Mouse (Mus musculus) liver, embryonic 15.5 days (tissue): ENCODE data around the gene Itprip. TPM values are rescaled to one million over a fixed set of nuclear protein-coding genes. Genes with fewer than 3 reads are reported as not detected.

ENCODE experiments used
- ATAC-seq: fragments of 200-750 bp; cut with Nextera tagmentation; 2 replicates; pipeline ENCODE4 v1.8.0; 2017; ENCODE audit warnings: moderate number of reproducible peaks, mild to moderate bottlenecking, moderate library complexity; ENCODE audit not compliant: insufficient read depth
- H3K27ac ChIP-seq: fragments of 300-500 bp; sonication (generic); replicated peaks from 2 replicates; pipeline ENCODE4 v1.5.1; 2015; ENCODE audit warnings: mild to moderate bottlenecking, inconsistent platforms
- H3K27me3 ChIP-seq: fragments of 300-500 bp; sonication (generic); 2 replicates; pipeline ENCODE4 v1.6.1; 2015; ENCODE audit warnings: mild to moderate bottlenecking, inconsistent platforms
- H3K36me3 ChIP-seq: fragments of 300-500 bp; sonication (generic); replicated peaks from 2 replicates; pipeline ENCODE4 v1.6.1; 2015; ENCODE audit warnings: moderate library complexity, mild to moderate bottlenecking, inconsistent platforms
- H3K4me1 ChIP-seq: fragments of 300-500 bp; sonication (generic); replicated peaks from 2 replicates; pipeline ENCODE4 v1.6.1; 2015; ENCODE audit warnings: inconsistent platforms
- H3K4me2 ChIP-seq: fragments of 300-500 bp; sonication (generic); 2 replicates; pipeline ENCODE4 v1.6.1; 2015; ENCODE audit warnings: moderate library complexity, mild to moderate bottlenecking, inconsistent platforms
- H3K4me3 ChIP-seq: fragments of 300-500 bp; sonication (generic); replicated peaks from 2 replicates; pipeline ENCODE4 v1.5.1; 2015; ENCODE audit warnings: mild to moderate bottlenecking, inconsistent platforms
- H3K9ac ChIP-seq: fragments of 300-500 bp; sonication (generic); 2 replicates; pipeline ENCODE4 v1.6.1; 2015; ENCODE audit warnings: moderate library complexity, mild to moderate bottlenecking, inconsistent platforms
- H3K9me3 ChIP-seq: fragments of 300-500 bp; sonication (generic); replicated peaks from 2 replicates; pipeline ENCODE4 v1.6.1; 2016; ENCODE audit warnings: inconsistent platforms
- WGBS: fragments of 180-500 bp; shearing (Covaris S2); methylation state at CpG from one replicate; pipeline ENCODE4 v1.1.7; 2015; ENCODE audit warnings: mixed read lengths; ENCODE audit not compliant: insufficient replicate concordance; 5-methylcytosine and 5-hydroxymethylcytosine counted together
- polyA plus RNA-seq: library from polyadenylated mRNA; unstranded; fragments of >200 nt; fragmentation: Nextera tagmentation; extraction: Ambion mirVana; gene quantifications from 2 replicates; pipeline ENCODE4 v1.2.1, GENCODE M21; 2015

The Itprip gene
- polyA plus RNA-seq, 1 experiment from 2014 or later: 4.1 TPM

- Histone ChIP-seq H3K4me2 (no peak overlapping the region), H3K27me3 (no peaks in the 10 kb centered on the region), H3K36me3 (0 out of 2 replicates have a peak, but pooled peaks cover 7% of the 10 kb centered on the region), H3K4me1 (peaks cover 48% of the 10 kb centered on the region), H3K4me3 (no peak overlapping the region), H3K9me3 (no peaks in the 10 kb centered on the region), H3K27ac (no peak overlapping the region), H3K9ac (no peak overlapping the region)
- no peak for ATAC-seq
- 73% methylated on average over 4 of the region's 4 CpGs for WGBS
These were observed 4.9 kb downstream of the Itprip start for GRCm38 (mm10) chr19:47914191-47914590.

DNA sequence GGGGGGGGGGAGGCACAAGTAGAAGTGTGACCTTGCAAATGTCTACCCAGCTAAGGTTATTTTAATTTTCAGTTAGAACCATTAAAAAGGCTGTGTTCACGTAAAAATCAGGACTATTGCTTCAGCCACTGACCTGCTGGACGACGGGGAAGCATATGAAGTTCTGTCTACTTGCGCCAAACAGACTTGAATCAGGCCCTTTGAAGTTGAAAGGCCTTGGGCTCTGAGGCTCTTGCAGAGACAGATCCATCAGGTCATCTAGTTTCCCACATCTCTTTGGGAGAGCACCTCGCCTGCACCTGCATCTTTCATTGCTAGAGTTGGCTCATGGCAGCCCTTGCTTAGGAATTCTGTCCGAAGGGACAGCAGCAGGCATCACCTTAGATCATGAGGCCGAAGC is 5.8 kb downstream of the Itprip start:
- Histone ChIP-seq H3K9me3 (no peaks in the 10 kb centered on the region), H3K27me3 (no peaks in the 10 kb centered on the region), H3K36me3 (0 out of 2 replicates have a peak, but pooled peaks cover 7% of the 10 kb centered on the region), H3K9ac (no peak overlapping the region), H3K27ac (no peak overlapping the region), H3K4me3 (no peak overlapping the region), H3K4me2 (no peak overlapping the region), H3K4me1 (peaks cover 49% of the 10 kb centered on the region)
- no peak for ATAC-seq
- 77% methylated on average over 7 of the region's 7 CpGs for WGBS

DNA sequence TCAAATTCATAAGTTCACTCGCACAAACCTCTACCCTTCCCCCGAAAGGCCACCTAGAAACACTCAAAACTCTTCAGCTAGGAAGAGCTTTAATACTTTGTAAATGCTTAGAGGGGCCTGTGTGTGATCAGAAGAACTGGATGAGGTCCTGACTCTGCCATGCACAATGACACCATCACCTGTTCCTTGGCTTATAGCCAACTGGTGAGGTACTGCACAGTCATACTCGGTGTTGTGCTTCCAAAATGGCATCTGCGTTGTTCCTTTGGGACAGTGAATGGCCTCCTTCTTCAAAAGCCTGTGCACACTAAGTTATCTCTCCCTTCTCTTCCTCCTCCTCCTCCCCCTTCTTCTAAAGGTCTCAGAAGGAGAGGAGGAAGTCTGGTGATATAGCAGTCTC is 8.3 kb downstream of the Itprip start:
- 0 out of 2 replicates have a peak, but pooled peaks cover 7% of the 10 kb centered on the region for H3K36me3 ChIP-seq
- H3K27me3 ChIP-seq: no peaks in the 10 kb centered on the region
- WGBS: 71% methylated on average over 4 of the region's 4 CpGs
- no peaks in the 10 kb centered on the region for H3K9me3 ChIP-seq
- H3K4me3 ChIP-seq: no peak overlapping the region
- 0 out of 2 replicates have a peak overlapping the region, but pooled peaks have one; percentile 41 for H3K27ac ChIP-seq
- no peak for ATAC-seq
- peaks cover 53% of the 10 kb centered on the region for H3K4me1 ChIP-seq
- no peak overlapping the region for H3K4me2 ChIP-seq
- H3K9ac ChIP-seq: no peak overlapping the region

- peaks cover 59% of the 10 kb centered on the region for H3K4me1 ChIP-seq
- peak; percentile 50 for ATAC-seq
- H3K4me2 ChIP-seq: peak overlapping the region; percentile 48
- H3K9ac ChIP-seq: no peak overlapping the region
- H3K36me3 ChIP-seq: 0 out of 2 replicates have a peak, but pooled peaks cover 7% of the 10 kb centered on the region
- H3K27ac ChIP-seq: peak overlapping the region; percentile 41; the same call in 1 of the 2 replicates
- H3K4me3 ChIP-seq: no peak overlapping the region
- no peaks in the 10 kb centered on the region for H3K9me3 ChIP-seq
- H3K27me3 ChIP-seq: no peaks in the 10 kb centered on the region
- WGBS: 20% methylated on average over 3 of the region's 4 CpGs
These were observed 8.9 kb downstream of the Itprip start for GRCm38 (mm10) chr19:47910117-47910618.

DNA sequence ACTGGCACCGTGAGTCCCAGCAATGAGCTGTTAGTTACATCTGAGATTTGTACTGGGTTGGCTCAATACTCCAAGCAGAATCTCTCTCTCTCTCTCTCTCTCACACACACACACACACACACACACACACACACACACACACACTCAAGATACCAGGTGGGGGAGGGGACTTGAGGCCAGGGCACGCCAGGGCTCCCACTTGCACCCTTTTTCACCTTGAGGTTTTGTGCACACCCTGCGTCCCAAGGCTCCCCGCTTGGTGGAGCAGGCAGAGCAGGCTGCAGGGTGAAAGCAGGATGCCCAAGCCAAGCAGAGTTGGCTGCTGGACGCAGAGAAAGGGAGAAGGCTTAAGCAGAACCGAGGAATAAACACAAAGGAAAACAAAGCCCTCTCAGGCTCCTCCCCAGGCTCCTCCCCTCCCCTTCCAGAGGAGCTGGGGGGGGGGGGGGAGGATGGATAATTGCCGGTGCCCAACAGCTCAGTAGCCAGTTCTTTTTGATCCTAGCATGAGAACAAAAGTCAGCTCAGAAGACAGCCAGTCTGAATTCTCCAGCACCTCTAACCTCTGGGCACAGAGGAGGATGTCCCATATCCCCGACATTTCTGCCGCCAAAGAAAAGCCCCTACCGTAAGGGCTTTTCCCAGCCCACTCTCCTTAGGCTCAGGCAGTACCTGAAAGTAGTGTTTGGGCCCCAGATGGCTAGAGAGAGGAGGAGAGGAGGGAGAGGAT is 9.5 kb downstream of the Itprip start:
- H3K36me3 ChIP-seq: 0 out of 2 replicates have a peak, but pooled peaks cover 7% of the 10 kb centered on the region
- no peak overlapping the region; the same call in 1 of the 2 replicates for H3K9ac ChIP-seq
- H3K4me2 ChIP-seq: peak overlapping the region; percentile 48
- H3K9me3 ChIP-seq: no peaks in the 10 kb centered on the region
- no peaks in the 10 kb centered on the region for H3K27me3 ChIP-seq
- H3K27ac ChIP-seq: peak overlapping the region; percentile 41; the same call in 1 of the 2 replicates
- no peak overlapping the region; the same call in 1 of the 2 replicates for H3K4me3 ChIP-seq
- H3K4me1 ChIP-seq: peaks cover 64% of the 10 kb centered on the region
- WGBS: 21% methylated on average over 10 of the region's 10 CpGs
- ATAC-seq: no peak

GRCm38 (mm10) chr19:47908961-47909371 is 10.1 kb downstream of the Itprip start:
- Histone ChIP-seq H3K4me2 (peak overlapping the region; percentile 48), H3K27ac (no peak overlapping the region), H3K36me3 (0 out of 2 replicates have a peak, but pooled peaks cover 7% of the 10 kb centered on the region), H3K4me1 (peaks cover 64% of the 10 kb centered on the region), H3K9me3 (no peaks in the 10 kb centered on the region), H3K4me3 (no peak overlapping the region), H3K9ac (no peak overlapping the region), H3K27me3 (no peaks in the 10 kb centered on the region)
- WGBS: 36% methylated on average over 6 of the region's 6 CpGs
- no peak for ATAC-seq

DNA sequence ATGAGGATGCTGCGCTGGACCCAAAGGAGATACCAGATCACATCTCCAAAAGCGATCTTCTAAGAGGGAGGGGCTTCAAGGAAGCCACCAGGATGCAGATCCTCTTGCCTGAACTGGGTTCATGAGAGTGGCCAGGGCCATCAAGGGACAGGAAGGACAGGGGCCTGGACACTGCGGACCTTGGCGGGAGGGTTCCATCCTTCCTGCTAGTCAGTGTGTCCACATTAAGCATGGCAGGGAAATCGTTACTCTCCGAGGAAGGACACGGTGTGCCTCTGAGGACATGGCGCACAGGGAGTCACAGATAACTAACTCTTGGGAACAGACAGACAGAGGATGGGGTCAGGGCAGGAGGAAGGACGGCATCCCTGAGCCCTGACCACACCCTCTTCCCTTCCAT is 11.5 kb downstream of the Itprip start:
- Histone ChIP-seq H3K9ac (no peak overlapping the region), H3K4me3 (no peak overlapping the region), H3K9me3 (no peaks in the 10 kb centered on the region), H3K27ac (no peak overlapping the region), H3K36me3 (0 out of 2 replicates have a peak, but pooled peaks cover 4% of the 10 kb centered on the region), H3K4me1 (peaks cover 71% of the 10 kb centered on the region), H3K27me3 (no peaks in the 10 kb centered on the region), H3K4me2 (no peak overlapping the region)
- WGBS: 79% methylated on average over 9 of the region's 9 CpGs
- ATAC-seq: no peak

GRCm38 (mm10) chr19:47905603-47906002 is 13.5 kb downstream of the Itprip start:
- Histone ChIP-seq H3K4me2 (no peak overlapping the region), H3K9ac (no peak overlapping the region), H3K9me3 (no peaks in the 10 kb centered on the region), H3K27ac (no peak overlapping the region), H3K36me3 (no peaks in the 10 kb centered on the region), H3K4me3 (no peak overlapping the region), H3K4me1 (peaks cover 72% of the 10 kb centered on the region), H3K27me3 (no peaks in the 10 kb centered on the region)
- no peak for ATAC-seq
- 71% methylated on average over 5 of the region's 5 CpGs for WGBS

DNA sequence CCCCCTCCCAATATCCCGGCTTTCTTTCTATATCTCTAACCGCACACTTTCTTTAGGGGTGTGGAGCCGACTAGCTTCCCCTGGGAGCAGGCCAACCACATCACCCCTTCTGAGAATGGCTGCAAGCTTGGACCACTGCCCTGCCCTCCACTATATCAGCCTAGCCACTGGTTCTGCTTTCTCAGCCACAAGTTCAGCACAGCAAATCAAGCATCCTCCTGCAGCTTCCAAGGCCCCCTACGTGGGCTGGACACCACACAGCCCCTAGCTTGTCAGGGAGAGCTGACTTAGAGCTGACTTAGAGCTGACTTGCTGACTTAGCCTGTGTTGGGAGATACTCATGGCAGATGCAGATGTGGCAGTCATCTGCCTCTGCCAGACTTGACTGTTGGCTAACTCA is 14.0 kb downstream of the Itprip start:
- 56% methylated on average over 4 of the region's 4 CpGs for WGBS
- no peak overlapping the region for H3K27ac ChIP-seq
- H3K4me1 ChIP-seq: peaks cover 72% of the 10 kb centered on the region

DNA sequence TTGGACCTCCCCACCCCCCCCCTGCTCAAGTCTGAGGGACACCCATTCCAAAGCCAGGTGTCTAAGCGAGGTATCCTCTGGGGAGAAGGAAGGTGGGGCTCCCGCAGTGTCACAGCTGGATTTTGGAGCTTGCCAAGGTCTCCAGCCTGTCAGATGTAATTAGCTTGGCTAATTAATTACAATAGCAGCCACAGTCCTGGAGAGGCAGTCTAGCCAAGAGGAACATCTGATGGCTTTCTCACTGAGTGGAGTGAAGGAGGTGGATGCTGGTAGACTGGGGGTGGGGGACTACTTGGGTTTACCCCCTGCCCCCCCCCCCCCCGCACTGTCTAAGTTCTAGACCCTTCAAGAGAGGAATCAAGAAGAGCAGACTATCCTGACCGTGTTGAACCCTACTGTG is 15.4 kb downstream of the Itprip start:
- ATAC-seq: no peak

More for the DNA sequence above, 14.0 kb downstream of the Itprip start:
- no peak overlapping the region for H3K9ac ChIP-seq
- H3K36me3 ChIP-seq: no peaks in the 10 kb centered on the region
- ATAC-seq: no peak
- H3K27me3 ChIP-seq: no peaks in the 10 kb centered on the region
- no peak overlapping the region for H3K4me2 ChIP-seq
- no peaks in the 10 kb centered on the region for H3K9me3 ChIP-seq
- H3K4me3 ChIP-seq: no peak overlapping the region

DNA sequence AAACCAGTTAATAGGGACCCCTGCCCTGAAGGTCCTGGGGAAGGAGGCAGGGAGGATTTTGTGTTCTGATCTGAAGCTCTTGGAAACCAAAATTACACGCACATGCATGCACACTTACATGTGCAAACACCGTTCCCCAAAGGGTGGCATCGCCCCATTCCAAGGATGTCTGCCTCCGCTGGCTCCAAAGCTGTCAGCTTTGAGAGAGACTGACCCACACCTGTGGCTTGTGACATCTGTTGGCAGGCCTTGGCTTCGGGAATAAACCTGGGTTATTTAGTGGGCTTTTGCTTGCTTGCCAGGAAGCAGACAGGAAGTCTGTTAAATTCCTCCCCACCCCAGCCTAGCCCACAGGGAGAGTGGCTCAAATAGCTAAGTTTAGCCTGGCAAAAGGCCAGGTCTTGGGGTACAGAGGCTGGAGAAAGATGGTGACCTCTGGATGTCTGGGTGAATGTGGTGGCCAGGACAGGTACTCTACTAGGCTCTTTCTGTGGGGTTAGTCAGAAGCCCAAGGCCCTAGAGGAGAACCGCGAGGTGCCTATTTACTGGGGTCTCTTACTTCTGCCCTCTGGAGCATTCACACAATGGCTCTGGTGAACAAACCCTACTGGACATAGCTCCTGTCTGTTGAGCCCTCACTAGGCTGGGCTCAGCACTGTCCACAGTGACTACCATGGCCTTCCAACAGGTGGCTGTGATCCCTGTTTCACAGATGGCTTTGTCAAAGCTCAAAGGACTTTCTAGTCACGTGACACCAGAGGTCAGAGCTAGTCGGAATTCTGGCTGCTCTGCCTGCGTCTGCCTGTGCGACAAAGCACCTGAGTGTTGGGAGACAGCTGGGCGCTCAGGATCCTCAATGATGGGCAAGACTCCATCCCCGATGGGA is 16.5 kb downstream of the Itprip start:
- Histone ChIP-seq H3K4me2 (no peak overlapping the region), H3K9me3 (no peaks in the 10 kb centered on the region), H3K27ac (no peak overlapping the region), H3K9ac (no peak overlapping the region), H3K4me3 (no peak overlapping the region), H3K27me3 (no peaks in the 10 kb centered on the region), H3K36me3 (peaks cover 3% of the 10 kb centered on the region; the same call in 1 of the 2 replicates), H3K4me1 (peaks cover 72% of the 10 kb centered on the region)
- no peak for ATAC-seq
- 67% methylated on average over 13 of the region's 13 CpGs for WGBS

More for the DNA sequence above, 15.4 kb downstream of the Itprip start:
- H3K27me3 ChIP-seq: no peaks in the 10 kb centered on the region
- no peak overlapping the region for H3K4me3 ChIP-seq
- no peak overlapping the region for H3K4me2 ChIP-seq
- 66% methylated on average over 4 of the region's 4 CpGs for WGBS
- H3K4me1 ChIP-seq: peaks cover 72% of the 10 kb centered on the region
- no peaks in the 10 kb centered on the region for H3K9me3 ChIP-seq
- no peak overlapping the region for H3K9ac ChIP-seq
- H3K36me3 ChIP-seq: no peaks in the 10 kb centered on the region
- no peak overlapping the region for H3K27ac ChIP-seq
